Mouse (Mus musculus) ES-Bruce4 (cell line): Measurements from ENCODE around the gene Gimap8.

Experiments
- CTCF ChIP-seq: IDR thresholded peaks from one replicate; pipeline ENCODE4 v1.8.1; 2011; ENCODE audit warnings: low read depth, low read length
- EP300 ChIP-seq: IDR thresholded peaks from 2 replicates; pipeline ENCODE4 v1.6.1; 2011; ENCODE audit warnings: low read depth, low read length; ENCODE audit not compliant: insufficient read depth

- TF ChIP-seq CTCF (no peak), EP300 (no peak)
Measured at GRCm38 (mm10) chr6:48658721-48659120, 11.7 kb downstream of the Gimap8 start.
